Mouse (Mus musculus): ENCODE results near the gene Pth2. TPM values are rescaled to one million over a fixed set of nuclear protein-coding genes. Genes with fewer than 3 reads are reported as not detected.

Pth2 gene
- total and polyA plus RNA-seq, 3 experiments = not detected

GRCm38 (mm10) chr7:45137171-45138006, 43.4 kb upstream of the Pth2 start:
- peak overlapping the region in 1 of 2 experiments; percentile 74; a peak in 2 of 4 replicates for H3K4me3 ChIP-seq (ENCODE audit: control insufficient read depth in 1 of 2, insufficient read depth in 1 of 2, low read depth in 2 of 2, low read length in 2 of 2)
- peaks cover 0 to 16% of the 10 kb centered on the region in 2 experiments; a peak in 2 of 4 replicates for H3K36me3 ChIP-seq (ENCODE audit: control insufficient read depth in 1 of 2, insufficient read depth in 2 of 2, low read length in 2 of 2)
- H3K9ac ChIP-seq (ENCODE audit: control insufficient read depth, low read depth, low read length, poor library complexity, severe bottlenecking) = peak overlapping the region; percentile 75
- peak overlapping the region; percentile 92 for H3K27ac ChIP-seq (ENCODE audit: control insufficient read depth, low read depth, low read length)
- H3K9me3 ChIP-seq (replicated peaks; ENCODE audit: insufficient read depth, low read length) = no peaks in the 10 kb centered on the region
- peaks cover 11 to 27% of the 10 kb centered on the region in 2 experiments for H3K4me1 ChIP-seq (ENCODE audit: control insufficient read depth in 1 of 2, insufficient read depth in 2 of 2, low read length in 2 of 2)
- DNase-seq (ENCODE audit: low read depth, low spot score) = peak; percentile 98
- no peaks in the 10 kb centered on the region; the same call in 1 of the 2 replicates for H3K79me2 ChIP-seq (ENCODE audit: control insufficient read depth, insufficient read depth, low read length, poor library complexity)
- no peaks in the 10 kb centered on the region for H3K27me3 ChIP-seq (ENCODE audit: control insufficient read depth in 1 of 2, insufficient read depth in 2 of 2, low read length in 2 of 2)
- no peak; the same call in none of the 2 replicates for TF ChIP-seq MYC (IDR thresholded peaks at IDR 0.05; ENCODE audit: low read depth, low read length)
- TF ChIP-seq USF2 (IDR thresholded peaks at IDR 0.05; ENCODE audit: borderline replicate concordance in 1 of 2, insufficient read depth in 1 of 2, low read depth in 1 of 2, low read length in 2 of 2) = no peak
- peak; percentile 59; the same call in 1 of the 2 replicates for TF ChIP-seq TBP (IDR thresholded peaks at IDR 0.05; ENCODE audit: low read depth, low read length)
- TF ChIP-seq ZC3H11A (IDR thresholded peaks at IDR 0.05; ENCODE audit: low read depth, low read length) = no peak
- peak; percentile 99 for TF ChIP-seq GATA1 (IDR thresholded peaks at IDR 0.05; ENCODE audit: low read depth, low read length)
- TF ChIP-seq RAD21 (IDR thresholded peaks at IDR 0.05; ENCODE audit: low read depth, low read length) = no peak
- peak; percentile 74 for TF ChIP-seq MAFK (IDR thresholded peaks at IDR 0.05; ENCODE audit: borderline replicate concordance, low read depth, low read length)
- peak; percentile 34; the same call in 1 of the 2 replicates for TF ChIP-seq ZNF384 (IDR thresholded peaks at IDR 0.05; ENCODE audit: low read depth, low read length)
- peak; percentile 93 for TF ChIP-seq RCOR1 (IDR thresholded peaks at IDR 0.05; ENCODE audit: low read depth, low read length)
- TF ChIP-seq E2F4 (IDR thresholded peaks at IDR 0.05; ENCODE audit: borderline replicate concordance, low read depth, low read length) = no peak
- peak in 1 of 2 experiments; percentile 52; a peak in 1 of 4 replicates for TF ChIP-seq POLR2A (IDR thresholded peaks at IDR 0.05; ENCODE audit: control insufficient read depth in 1 of 2, insufficient read depth in 1 of 2, low read depth in 1 of 2, low read length in 2 of 2, poor library complexity in 1 of 2)
- TF ChIP-seq TCF12 (IDR thresholded peaks at IDR 0.05; ENCODE audit: low read depth, low read length) = peak; percentile 99
- peak; percentile 42; the same call in 1 of the 2 replicates for TF ChIP-seq NELFE (IDR thresholded peaks at IDR 0.05; ENCODE audit: low read depth, low read length)
- peak; percentile 59 for TF ChIP-seq HCFC1 (IDR thresholded peaks at IDR 0.05; ENCODE audit: low read depth, low read length)
- peak; percentile 97 to 98 for TF ChIP-seq EP300 (IDR thresholded peaks at IDR 0.05; ENCODE audit: low read depth in 1 of 2, low read length in 2 of 2)
- TF ChIP-seq POLR2AphosphoS2 (IDR thresholded peaks at IDR 0.05; ENCODE audit: low read length) = 0 out of 2 replicates have a peak, but pooled peaks have one; percentile 35
- peak; percentile 63 for TF ChIP-seq JUND (IDR thresholded peaks at IDR 0.05; ENCODE audit: low read depth, low read length)
- TF ChIP-seq TAL1 (IDR thresholded peaks at IDR 0.05; ENCODE audit: low read length) = peak; percentile 96
- peak; percentile 31; the same call in 1 of the 2 replicates for TF ChIP-seq MYB (IDR thresholded peaks at IDR 0.05; ENCODE audit: low read depth, low read length)
- no peak for TF ChIP-seq POLR2AphosphoS5 (IDR thresholded peaks at IDR 0.05; ENCODE audit: borderline replicate concordance, low read depth, low read length)
- TF ChIP-seq BHLHE40 (IDR thresholded peaks at IDR 0.05; ENCODE audit: borderline replicate concordance, low read depth, low read length) = peak; percentile 62; the same call in 1 of the 2 replicates
- TF ChIP-seq UBTF (IDR thresholded peaks at IDR 0.05; ENCODE audit: borderline replicate concordance, insufficient read depth, low read depth, low read length) = no peak
- peak; percentile 65; the same call in 1 of the 2 replicates for TF ChIP-seq ELF1 (IDR thresholded peaks at IDR 0.05; ENCODE audit: low read depth, low read length)
- peak; percentile 62 for TF ChIP-seq CHD2 (IDR thresholded peaks at IDR 0.05; ENCODE audit: low read length)
- TF ChIP-seq MXI1 (IDR thresholded peaks at IDR 0.05; ENCODE audit: low read depth, low read length) = peak; percentile 78
- TF ChIP-seq CTCF (IDR thresholded peaks at IDR 0.05 in 2 of 3, conservative IDR thresholded peaks at IDR 0.05 in 1 of 3; ENCODE audit: control insufficient read depth in 1 of 3, insufficient read depth in 1 of 3, low read depth in 2 of 3, low read length in 3 of 3, poor library complexity in 1 of 3, severe bottlenecking in 1 of 3) = no peak
- peak; percentile 53; the same call in 1 of the 2 replicates for TF ChIP-seq USF1 (IDR thresholded peaks at IDR 0.05; ENCODE audit: low read depth, low read length)
- TF ChIP-seq SIN3A (IDR thresholded peaks at IDR 0.05; ENCODE audit: low read length) = peak; percentile 97
- TF ChIP-seq CHD1 (IDR thresholded peaks at IDR 0.05; ENCODE audit: low read depth, low read length) = no peak
- TF ChIP-seq MAZ (IDR thresholded peaks at IDR 0.05; ENCODE audit: low read depth, low read length) = peak; percentile 79; the same call in 1 of the 2 replicates
- 0 out of 2 replicates have a peak, but pooled peaks have one; percentile 30 for TF ChIP-seq MEF2A (IDR thresholded peaks at IDR 0.05; ENCODE audit: extremely low read depth, insufficient replicate concordance, low read depth, low read length, poor library complexity, severe bottlenecking)
- peak; percentile 53; the same call in 1 of the 2 replicates for TF ChIP-seq NRF1 (IDR thresholded peaks at IDR 0.05; ENCODE audit: insufficient read depth, low read depth, low read length, poor library complexity, severe bottlenecking)
- no peak for TF ChIP-seq GABPA (IDR thresholded peaks at IDR 0.05; ENCODE audit: low read depth, low read length)
- peak; percentile 65; the same call in 1 of the 2 replicates for TF ChIP-seq MAX (IDR thresholded peaks at IDR 0.05; ENCODE audit: low read length)

Data from MEL (cell line).